Comparison of ENCODE assay signal across 8 mouse cellular contexts in the genomic region with DNA sequence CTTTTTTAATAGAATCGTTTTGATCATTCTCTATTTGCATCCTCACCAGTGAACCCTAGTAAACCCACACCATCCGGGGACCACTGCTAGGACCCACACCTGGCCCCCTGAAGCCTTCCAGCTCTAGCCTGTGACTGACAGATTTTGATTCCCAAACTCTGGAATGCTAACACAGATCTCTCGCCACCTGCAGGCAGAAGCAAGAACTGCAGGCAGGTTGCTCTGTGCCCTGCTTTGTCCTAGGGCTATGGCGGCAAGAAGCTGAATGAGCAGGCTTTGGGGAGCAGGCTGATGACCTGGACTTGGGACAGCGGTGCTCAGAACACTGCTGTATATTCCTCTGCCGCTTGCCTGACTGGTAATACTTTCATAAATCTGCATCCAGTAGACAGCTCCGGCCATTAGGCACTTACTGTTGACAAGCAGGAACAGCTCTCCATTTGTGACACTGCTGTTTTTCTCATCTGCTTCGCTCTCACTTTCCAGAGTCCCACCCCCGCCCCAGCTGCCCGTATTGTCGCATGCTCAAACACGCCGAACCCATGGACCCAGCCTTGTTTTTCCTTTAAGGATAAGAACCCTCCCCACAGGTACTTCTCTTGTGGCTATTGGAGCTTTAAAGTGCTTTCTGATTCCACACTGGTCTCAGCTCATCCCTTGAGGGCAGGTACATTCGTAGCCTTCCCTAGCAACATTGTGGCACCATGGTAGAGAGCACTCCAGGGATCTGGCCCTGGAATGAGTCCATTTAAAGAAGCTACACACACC.
DNase-seq lines count a peak whose midpoint lies in the region; ATAC-seq and TF ChIP-seq lines count a peak whose summit lies in the region.

No protein-coding gene starts in this region.

- peak overlapping the region; percentile 88 for H3K27ac ChIP-seq in hindbrain, embryonic 10.5 days

- H3K4me3 ChIP-seq in G1E (ENCODE audit: low read depth, low read length) = no peak overlapping the region; the same call in 1 of the 2 replicates
- no peak overlapping the region for H3K4me3 ChIP-seq in hindbrain, embryonic 10.5 days

- WGBS in hindbrain, embryonic 10.5 days = 19% methylated on average over 14 of the region's 14 CpGs

- TF ChIP-seq CTCF in G1E (IDR thresholded peaks at IDR 0.05; ENCODE audit: low read depth, low read length) = peak; percentile 98

- H3K4me1 ChIP-seq in G1E (ENCODE audit: insufficient read depth, low read depth, low read length) = peaks cover 61% of the 10 kb centered on the region
- H3K4me1 ChIP-seq in hindbrain, embryonic 10.5 days (replicated peaks) = peaks cover 70% of the 10 kb centered on the region

- H3K9me3 ChIP-seq in G1E (replicated peaks) = no peaks in the 10 kb centered on the region
- H3K9me3 ChIP-seq in hindbrain, embryonic 10.5 days = no peaks in the 10 kb centered on the region

- DNase-seq in G1E (ENCODE audit: low spot score) = peak; percentile 46
- peak; percentile 89 to 94 for DNase-seq in cerebellum, adult 18-20 months
- DNase-seq in hindbrain, embryonic 10.5 days (ENCODE audit: low spot score) = peak; percentile 91
- peak; percentile 95 to 96 for DNase-seq in layer of hippocampus, postnatal 10 days (ENCODE audit: low spot score in 2 of 2)
- DNase-seq in lung, postnatal 14 days = peak; percentile 94
- DNase-seq in right cerebral cortex, postnatal 14 days = peak; percentile 88
- peak; percentile 73 to 87 for DNase-seq in urinary bladder, postnatal 4 days (ENCODE audit: low spot score in 2 of 2)

- peaks cover 7% of the 10 kb centered on the region for H3K27me3 ChIP-seq in G1E (ENCODE audit: insufficient read depth, low read length)
- peaks cover 13% of the 10 kb centered on the region for H3K27me3 ChIP-seq in hindbrain, embryonic 10.5 days (ENCODE audit: insufficient read depth, poor library complexity, severe bottlenecking)

- ATAC-seq in G1E (ENCODE audit: extremely low read depth, insufficient number of reproducible peaks, low FRiP score, poor library complexity, severe bottlenecking) = no peak
- peak; percentile 10; the same call in 1 of the 2 replicates for ATAC-seq in frontal cortex, adult (ENCODE audit: low TSS enrichment)

- H3K36me3 ChIP-seq in G1E (replicated peaks) = no peaks in the 10 kb centered on the region
- no peaks in the 10 kb centered on the region for H3K36me3 ChIP-seq in hindbrain, embryonic 10.5 days
